Mouse (Mus musculus) cerebellum, adult 2 months (tissue): ENCODE measurements at regions not wholly inside any gene's neighbourhood (a gene's known extent, or its start where the extent isn't known, plus 50 kb on each side); places are given as distances from the start of the nearest gene placed in this dataset.

ENCODE experiments used
- CTCF ChIP-seq: fragments of 200-500 bp; IDR thresholded peaks from 2 replicates; pipeline ENCODE4 v1.5.1; 2011; ENCODE audit warnings: low read depth, mild to moderate bottlenecking, control low read depth, low read length, moderate library complexity, borderline replicate concordance; ENCODE audit not compliant: insufficient read depth
- POLR2A ChIP-seq: fragments of 200-500 bp; IDR thresholded peaks from 2 replicates; pipeline ENCODE4 v1.6.1; 2011; ENCODE audit warnings: low read length, control low read depth, borderline replicate concordance; ENCODE audit not compliant: insufficient read depth

DNA sequence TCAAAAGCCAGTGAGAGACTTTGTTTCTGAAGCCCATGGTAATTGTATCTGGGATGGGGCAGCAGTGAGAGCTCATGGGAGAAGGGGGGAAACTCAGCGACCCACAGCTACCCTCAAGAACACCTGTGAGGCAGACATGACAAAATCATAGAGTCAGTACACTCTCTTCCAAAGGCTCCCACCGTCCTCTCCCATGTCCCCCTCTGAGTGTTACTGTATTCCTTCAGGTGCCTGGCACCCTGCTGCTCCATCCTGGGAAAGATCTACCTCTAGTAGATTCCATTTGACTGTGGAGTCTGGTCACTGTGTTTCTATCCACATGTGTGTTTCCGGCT is 142.0 kb upstream of the Ubash3b start:
- TF ChIP-seq POLR2A (no peak), CTCF (no peak)
